8 mouse cellular contexts compared by ENCODE assay signal in the genomic region with DNA sequence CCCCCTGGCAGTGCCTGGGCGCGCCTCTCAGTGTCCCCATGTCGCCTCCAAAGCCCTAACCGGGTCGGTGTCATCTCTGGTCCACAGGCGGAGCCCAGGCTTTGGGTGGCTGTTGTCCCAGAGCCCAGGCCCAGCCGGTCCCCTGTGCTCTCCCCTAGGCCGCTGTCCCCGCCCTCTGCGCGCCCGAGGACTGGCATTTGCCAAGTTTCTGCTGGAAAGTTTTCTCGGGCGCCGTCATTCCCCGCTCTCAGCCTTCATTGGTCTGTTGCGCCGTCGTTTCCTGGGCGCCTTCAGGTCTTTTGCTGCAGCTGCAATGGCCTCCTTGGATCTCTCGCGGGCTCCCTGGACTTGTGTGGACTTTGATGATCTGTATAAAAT. TPM values are rescaled to one million over a fixed set of nuclear protein-coding genes. Genes with fewer than 3 reads are reported as not detected.
DNase-seq lines count a peak whose midpoint lies in the region; ATAC-seq lines count a peak whose summit lies in the region.

No protein-coding gene starts in this region.

- H3K36me3 ChIP-seq in hindbrain, embryonic 10.5 days = 0 out of 2 replicates have a peak, but pooled peaks cover 3% of the 10 kb centered on the region
- H3K36me3 ChIP-seq in lung, embryonic 15.5 days = no peaks in the 10 kb centered on the region

- DNase-seq in Muller cell, postnatal 12 days (ENCODE audit: inconsistent ontology term) = peak; percentile 97
- peak; percentile 79 for DNase-seq in cerebellum, adult 9-10 months
- peak; percentile 48 to 67 for DNase-seq in frontal cortex, postnatal 10 days (ENCODE audit: low spot score in 2 of 2)
- DNase-seq in hindbrain, embryonic 10.5 days (ENCODE audit: low spot score) = no peak
- DNase-seq in layer of hippocampus, adult 9-11 months = peak; percentile 18
- DNase-seq in retina, embryonic 14.5 days (ENCODE audit: low spot score) = peak; percentile 83

- peaks cover 25% of the 10 kb centered on the region for H3K4me1 ChIP-seq in hindbrain, embryonic 10.5 days (replicated peaks)
- peaks cover 23% of the 10 kb centered on the region for H3K4me1 ChIP-seq in lung, embryonic 15.5 days

- peak overlapping the region; percentile 79 for H3K4me3 ChIP-seq in hindbrain, embryonic 10.5 days
- peak overlapping the region; percentile 62 for H3K4me3 ChIP-seq in lung, embryonic 15.5 days

- peak overlapping the region; percentile 86 for H3K4me2 ChIP-seq in lung, embryonic 15.5 days

- peak; percentile 95 for ATAC-seq in lung, embryonic 15.5 days (ENCODE audit: borderline replicate concordance, extremely low read depth, low FRiP score, low TSS enrichment)
- no peak for ATAC-seq in monocyte, adult 5-6 weeks (replicated peaks; ENCODE audit: insufficient number of reproducible peaks, low FRiP score, low TSS enrichment, poor library complexity, severe bottlenecking)

- H3K9me3 ChIP-seq in hindbrain, embryonic 10.5 days = no peaks in the 10 kb centered on the region
- no peaks in the 10 kb centered on the region for H3K9me3 ChIP-seq in lung, embryonic 15.5 days

- H3K9ac ChIP-seq in lung, embryonic 15.5 days = peak overlapping the region; percentile 97

- under 1% methylated on average over 22 of the region's 22 CpGs for WGBS in hindbrain, embryonic 10.5 days
- under 1% methylated on average over 22 of the region's 22 CpGs for WGBS in lung, embryonic 15.5 days

- H3K27me3 ChIP-seq in hindbrain, embryonic 10.5 days (ENCODE audit: insufficient read depth, poor library complexity, severe bottlenecking) = peaks cover 7% of the 10 kb centered on the region
- no peaks in the 10 kb centered on the region for H3K27me3 ChIP-seq in lung, embryonic 15.5 days

- peak overlapping the region; percentile 96 for H3K27ac ChIP-seq in hindbrain, embryonic 10.5 days
- H3K27ac ChIP-seq in lung, embryonic 15.5 days = peak overlapping the region; percentile 98

RNA-seq across cellular contexts. Expression of gene Parva, which starts 0.8 kb away (rescaled TPM):
- 46.9 and 54.5 TPM in 2 replicates for polyA plus RNA-seq in hindbrain, embryonic 10.5 days (2016; fragmentation: Nextera tagmentation; extraction: Ambion mirVana)
- 109 TPM in 2 replicates for polyA plus RNA-seq in lung, embryonic 15.5 days (2015; fragmentation: Nextera tagmentation; extraction: Ambion mirVana)
- not detected in 3 replicates for total RNA-seq in monocyte, adult 5-6 weeks (2017)
